Mouse (Mus musculus): ENCODE measurements around the gene Ehf. TPM values are rescaled to one million over a fixed set of nuclear protein-coding genes. Genes with fewer than 3 reads are reported as not detected.

Ehf gene
- polyA plus RNA-seq, 1 experiment from 2014 or later = not detected

DNA sequence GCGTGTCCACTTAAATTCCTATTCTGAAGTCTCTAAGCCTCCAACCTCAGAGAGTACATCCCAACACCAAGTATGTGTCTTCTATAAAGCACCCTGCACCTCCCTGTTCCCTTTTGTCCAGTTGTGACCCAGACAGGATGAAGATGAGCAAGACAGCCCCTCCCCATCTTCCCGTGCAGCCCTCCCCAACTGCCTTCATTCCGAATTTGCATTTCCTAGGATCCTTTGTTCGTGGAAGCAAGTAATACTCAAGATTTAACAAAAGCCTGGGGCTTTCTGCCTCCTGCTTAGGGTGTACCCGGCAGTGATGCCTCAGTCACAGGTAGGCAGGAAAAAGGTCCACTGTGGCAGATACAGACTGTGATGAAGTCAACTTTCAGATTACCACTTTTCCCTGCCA lies 7.6 kb upstream of the Ehf start:
- 45% methylated on average over 5 of the region's 5 CpGs for whole genome bisulfite sequencing
- no peak for DNase-seq (ENCODE audit: low spot score)

DNA sequence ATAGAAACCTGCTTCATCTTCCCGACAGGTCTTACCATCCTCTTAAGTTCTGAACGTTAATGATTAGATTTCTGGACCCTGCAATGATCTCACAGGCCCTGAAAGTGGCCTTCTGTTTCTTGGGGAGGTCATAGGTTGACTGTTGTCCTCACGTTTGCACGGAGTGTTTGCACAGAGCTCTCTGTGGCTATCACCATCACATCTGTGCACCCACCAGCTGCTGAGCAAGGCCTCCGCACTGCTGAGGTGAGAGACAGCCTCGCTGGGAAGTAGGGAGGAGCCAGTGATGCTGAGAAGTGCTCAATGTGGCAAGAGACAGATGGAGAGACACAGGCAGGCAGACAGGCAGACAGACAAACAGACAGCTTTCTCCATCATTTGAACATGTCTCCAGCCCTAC lies 3.6 kb upstream of the Ehf start:
- no peaks in the 10 kb centered on the region for H3K9me3 ChIP-seq (ENCODE audit: control insufficient read depth, low read length)
- DNase-seq (ENCODE audit: low spot score) = no peak
- no peak overlapping the region for H3K4me3 ChIP-seq (ENCODE audit: low read depth, low read length)
- H3K4me1 ChIP-seq (replicated peaks; ENCODE audit: control insufficient read depth, insufficient read depth, low read length) = no peaks in the 10 kb centered on the region
- no peak overlapping the region for H3K9ac ChIP-seq (ENCODE audit: low read depth, low read length)
- H3K27ac ChIP-seq (ENCODE audit: low read depth, low read length) = no peak overlapping the region
- WGBS = 47% methylated on average over 6 of the region's 6 CpGs
- no peaks in the 10 kb centered on the region for H3K36me3 ChIP-seq (ENCODE audit: control insufficient read depth, insufficient read depth, low read length)
- H3K4me2 ChIP-seq (replicated peaks; ENCODE audit: low read depth, low read length) = no peak overlapping the region
- ATAC-seq (ENCODE audit: low FRiP score) = no peak
- H3K27me3 ChIP-seq (ENCODE audit: control insufficient read depth, insufficient read depth, low read length) = no peaks in the 10 kb centered on the region

More for the DNA sequence above, 7.6 kb upstream of the Ehf start:
- ATAC-seq (ENCODE audit: low FRiP score) = no peak
- Histone ChIP-seq H3K27ac (ENCODE audit: low read depth, low read length) (no peak overlapping the region), H3K4me2 (replicated peaks; ENCODE audit: low read depth, low read length) (no peak overlapping the region), H3K27me3 (ENCODE audit: control insufficient read depth, insufficient read depth, low read length) (no peaks in the 10 kb centered on the region), H3K4me3 (ENCODE audit: low read depth, low read length) (no peak overlapping the region), H3K9ac (ENCODE audit: low read depth, low read length) (no peak overlapping the region), H3K4me1 (replicated peaks; ENCODE audit: control insufficient read depth, insufficient read depth, low read length) (no peaks in the 10 kb centered on the region), H3K36me3 (ENCODE audit: control insufficient read depth, insufficient read depth, low read length) (no peaks in the 10 kb centered on the region), H3K9me3 (ENCODE audit: control insufficient read depth, low read length) (no peaks in the 10 kb centered on the region)

DNA sequence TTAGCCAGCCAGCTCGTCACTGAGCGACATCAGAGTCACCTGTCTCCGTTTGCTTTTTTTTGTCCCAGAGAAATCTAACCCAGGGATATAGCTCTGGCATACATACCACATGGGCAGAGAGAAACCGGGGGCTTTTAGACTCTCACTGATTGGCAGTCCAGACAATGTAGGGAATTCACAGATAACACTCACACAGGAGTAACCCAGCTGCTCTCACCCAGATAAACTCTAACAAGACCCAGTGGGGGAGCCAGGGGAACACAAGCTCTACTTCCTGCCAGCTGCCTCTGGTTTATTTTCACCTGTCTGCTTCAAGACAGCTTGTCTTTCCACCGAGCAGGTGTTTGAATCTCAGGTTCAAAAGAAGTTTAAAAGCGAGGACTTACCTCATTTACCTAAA lies 409 bp downstream of the Ehf start:
- no peak for DNase-seq (ENCODE audit: low spot score)
- Histone ChIP-seq H3K4me3 (ENCODE audit: low read depth, low read length) (no peak overlapping the region), H3K4me2 (replicated peaks; ENCODE audit: low read depth, low read length) (no peak overlapping the region), H3K27ac (ENCODE audit: low read depth, low read length) (no peak overlapping the region), H3K9ac (ENCODE audit: low read depth, low read length) (no peak overlapping the region), H3K9me3 (ENCODE audit: control insufficient read depth, low read length) (no peaks in the 10 kb centered on the region), H3K27me3 (ENCODE audit: control insufficient read depth, insufficient read depth, low read length) (no peaks in the 10 kb centered on the region), H3K36me3 (ENCODE audit: control insufficient read depth, insufficient read depth, low read length) (no peaks in the 10 kb centered on the region), H3K4me1 (replicated peaks; ENCODE audit: control insufficient read depth, insufficient read depth, low read length) (no peaks in the 10 kb centered on the region)
- ATAC-seq (ENCODE audit: low FRiP score) = no peak
- 64% methylated on average over 6 of the region's 6 CpGs for WGBS

DNA sequence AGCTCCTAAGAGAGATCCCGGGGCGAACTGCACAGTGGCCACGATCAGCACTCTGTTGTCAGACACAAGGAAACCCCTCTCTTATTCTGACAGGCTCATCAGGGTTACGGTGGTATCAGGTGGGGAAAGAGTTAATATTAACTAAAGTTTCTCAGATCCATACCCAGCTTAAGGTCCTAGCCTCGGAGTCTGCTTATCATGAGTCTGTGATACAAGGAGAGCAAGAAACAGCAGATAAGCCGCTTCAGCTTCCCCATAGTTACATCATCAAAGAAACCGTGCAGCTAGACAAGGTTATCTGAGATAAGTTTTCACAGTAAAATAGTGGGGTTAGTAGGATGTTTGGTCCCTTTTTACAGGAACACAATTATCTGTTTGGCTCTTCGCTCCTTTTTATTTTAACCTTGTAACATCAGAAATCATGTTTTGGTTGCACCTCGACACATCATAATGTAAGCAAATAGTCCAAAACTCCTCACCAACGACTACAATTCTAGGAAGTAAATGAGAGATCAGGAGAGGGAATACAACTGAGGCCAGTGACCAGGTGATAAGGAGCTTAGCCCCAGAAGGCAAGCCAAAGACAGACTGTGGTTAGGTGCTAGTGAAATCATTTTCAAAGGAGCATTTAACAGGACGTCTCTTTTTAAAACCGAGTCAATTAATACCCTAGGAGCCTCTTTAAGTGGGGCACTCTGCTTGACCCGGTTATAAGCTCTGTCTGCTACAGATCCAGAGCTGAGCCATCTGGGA lies 4.2 kb downstream of the Ehf start:
- no peak overlapping the region for H3K27ac ChIP-seq (ENCODE audit: low read depth, low read length)
- ATAC-seq (ENCODE audit: low FRiP score) (no peak), DNase-seq (ENCODE audit: low spot score) (no peak)
- H3K9ac ChIP-seq (ENCODE audit: low read depth, low read length) = no peak overlapping the region
- no peak overlapping the region for H3K4me2 ChIP-seq (replicated peaks; ENCODE audit: low read depth, low read length)
- 83% methylated on average over 13 of the region's 13 CpGs for WGBS
- no peaks in the 10 kb centered on the region for H3K27me3 ChIP-seq (ENCODE audit: control insufficient read depth, insufficient read depth, low read length)
- no peak overlapping the region for H3K4me3 ChIP-seq (ENCODE audit: low read depth, low read length)
- no peaks in the 10 kb centered on the region for H3K4me1 ChIP-seq (replicated peaks; ENCODE audit: control insufficient read depth, insufficient read depth, low read length)
- H3K36me3 ChIP-seq (ENCODE audit: control insufficient read depth, insufficient read depth, low read length) = no peaks in the 10 kb centered on the region
- no peaks in the 10 kb centered on the region for H3K9me3 ChIP-seq (ENCODE audit: control insufficient read depth, low read length)

DNA sequence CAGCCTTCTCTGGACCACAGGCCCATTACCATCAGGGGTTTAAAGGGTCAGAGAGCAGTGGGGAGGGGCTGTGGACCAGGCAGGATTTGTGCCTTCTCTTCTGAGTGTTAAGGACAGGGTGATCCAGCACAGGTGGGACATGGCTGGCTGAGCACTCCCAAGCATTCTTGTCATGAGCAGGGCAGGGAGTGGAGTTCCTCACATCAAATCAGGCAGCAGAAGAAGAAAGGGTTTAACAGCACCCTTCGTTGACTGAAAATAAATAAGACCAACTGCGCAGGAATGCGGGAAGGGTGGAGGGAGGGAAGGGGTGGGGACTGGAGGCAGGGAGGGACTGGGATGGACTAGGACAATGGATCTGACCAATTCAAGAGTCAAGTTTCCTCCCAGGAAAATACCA lies 8.6 kb downstream of the Ehf start:
- no peak overlapping the region for H3K27ac ChIP-seq (ENCODE audit: low read depth, low read length)
- H3K9ac ChIP-seq (ENCODE audit: low read depth, low read length) = no peak overlapping the region
- H3K4me2 ChIP-seq (replicated peaks; ENCODE audit: low read depth, low read length) = no peak overlapping the region
- no peak overlapping the region for H3K4me3 ChIP-seq (ENCODE audit: low read depth, low read length)
- H3K36me3 ChIP-seq (ENCODE audit: control insufficient read depth, insufficient read depth, low read length) = no peaks in the 10 kb centered on the region
- H3K4me1 ChIP-seq (replicated peaks; ENCODE audit: control insufficient read depth, insufficient read depth, low read length) = no peaks in the 10 kb centered on the region
- WGBS = 21% methylated on average over 3 of the region's 3 CpGs
- no peak for DNase-seq (ENCODE audit: low spot score)
- no peak for ATAC-seq (ENCODE audit: low FRiP score)
- H3K27me3 ChIP-seq (ENCODE audit: control insufficient read depth, insufficient read depth, low read length) = no peaks in the 10 kb centered on the region
- H3K9me3 ChIP-seq (ENCODE audit: control insufficient read depth, low read length) = no peaks in the 10 kb centered on the region

DNA sequence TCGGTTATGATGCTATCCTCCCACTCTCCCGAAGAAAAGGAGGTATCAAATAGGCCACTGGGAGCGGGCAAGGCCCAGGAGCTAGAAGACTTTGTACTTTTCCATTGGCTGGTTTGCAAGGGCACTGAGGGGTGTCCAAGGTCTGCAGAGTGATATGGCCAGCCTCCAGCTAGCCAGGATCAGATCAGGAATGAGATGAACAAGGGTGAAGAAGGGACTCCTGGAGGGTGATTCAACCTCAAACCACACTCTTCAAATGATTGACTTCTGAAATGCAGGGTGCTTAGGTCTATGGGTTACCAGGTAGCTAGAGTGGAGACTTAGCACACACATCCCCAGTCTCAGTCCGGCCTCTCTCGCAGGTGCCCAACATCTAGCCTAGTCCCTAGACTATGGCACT lies 9.3 kb downstream of the Ehf start:
- 82% methylated on average over 5 of the region's 5 CpGs for WGBS

DNA sequence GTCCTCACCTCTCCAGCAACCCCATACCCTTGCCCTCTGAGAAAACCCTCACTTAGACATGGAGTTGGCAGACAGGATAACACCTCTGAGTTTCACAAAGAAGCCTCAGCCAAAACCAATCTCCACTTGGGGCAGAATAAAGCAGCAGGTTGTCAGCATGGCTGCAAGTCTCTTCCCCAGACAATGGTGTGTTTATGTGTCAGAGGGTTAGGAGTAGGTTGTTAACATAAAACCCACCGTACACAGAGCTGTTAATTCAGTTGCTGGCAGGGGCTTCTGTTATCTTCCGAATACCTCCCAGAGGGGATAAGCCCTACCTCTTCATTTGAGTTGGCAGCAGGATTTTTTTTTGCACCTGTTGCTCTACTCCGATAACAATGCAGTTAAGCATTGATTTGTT lies 9.9 kb downstream of the Ehf start:
- Histone ChIP-seq H3K9ac (ENCODE audit: low read depth, low read length) (no peak overlapping the region), H3K4me3 (ENCODE audit: low read depth, low read length) (no peak overlapping the region), H3K4me2 (replicated peaks; ENCODE audit: low read depth, low read length) (no peak overlapping the region), H3K36me3 (ENCODE audit: control insufficient read depth, insufficient read depth, low read length) (no peaks in the 10 kb centered on the region), H3K9me3 (ENCODE audit: control insufficient read depth, low read length) (no peaks in the 10 kb centered on the region), H3K4me1 (replicated peaks; ENCODE audit: control insufficient read depth, insufficient read depth, low read length) (no peaks in the 10 kb centered on the region), H3K27ac (ENCODE audit: low read depth, low read length) (no peak overlapping the region), H3K27me3 (ENCODE audit: control insufficient read depth, insufficient read depth, low read length) (no peaks in the 10 kb centered on the region)
- 37% methylated on average over 3 of the region's 3 CpGs for WGBS
- ATAC-seq (ENCODE audit: low FRiP score) (no peak), DNase-seq (ENCODE audit: low spot score) (no peak)

More for the DNA sequence above, 9.3 kb downstream of the Ehf start:
- Histone ChIP-seq H3K4me3 (ENCODE audit: low read depth, low read length) (no peak overlapping the region), H3K4me2 (replicated peaks; ENCODE audit: low read depth, low read length) (no peak overlapping the region), H3K9me3 (ENCODE audit: control insufficient read depth, low read length) (no peaks in the 10 kb centered on the region), H3K36me3 (ENCODE audit: control insufficient read depth, insufficient read depth, low read length) (no peaks in the 10 kb centered on the region), H3K27me3 (ENCODE audit: control insufficient read depth, insufficient read depth, low read length) (no peaks in the 10 kb centered on the region), H3K4me1 (replicated peaks; ENCODE audit: control insufficient read depth, insufficient read depth, low read length) (no peaks in the 10 kb centered on the region), H3K27ac (ENCODE audit: low read depth, low read length) (no peak overlapping the region), H3K9ac (ENCODE audit: low read depth, low read length) (no peak overlapping the region)
- no peak for DNase-seq (ENCODE audit: low spot score)
- no peak for ATAC-seq (ENCODE audit: low FRiP score)

DNA sequence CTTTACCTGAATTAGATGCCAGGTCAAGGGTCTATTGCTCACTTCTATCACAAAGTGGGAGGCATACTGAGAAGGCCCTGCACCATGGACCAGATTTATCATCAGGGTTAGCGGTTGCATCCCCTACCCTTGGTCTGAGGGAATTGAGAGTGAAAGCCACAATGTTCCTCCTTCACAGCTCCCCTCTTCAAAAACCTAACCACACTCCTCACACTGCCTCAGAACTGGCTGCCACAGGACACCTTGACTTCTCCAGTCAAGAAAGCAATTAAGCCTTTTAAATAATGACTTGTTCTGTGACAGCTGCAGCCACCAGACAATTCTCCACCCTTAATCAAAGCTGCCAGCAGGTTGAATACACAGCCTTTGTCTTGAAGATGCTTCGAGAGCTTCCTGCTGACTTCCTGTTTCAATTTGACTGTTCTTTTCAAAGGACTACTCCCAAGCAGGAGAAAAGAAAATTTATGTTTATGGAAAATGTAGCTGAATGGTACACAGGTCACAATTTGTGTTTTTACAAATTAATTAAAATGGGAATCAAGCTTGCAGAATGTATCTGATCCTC lies 12.3 kb downstream of the Ehf start:
- no peaks in the 10 kb centered on the region for H3K9me3 ChIP-seq (ENCODE audit: control insufficient read depth, low read length)
- H3K36me3 ChIP-seq (ENCODE audit: control insufficient read depth, insufficient read depth, low read length) = no peaks in the 10 kb centered on the region
- H3K4me2 ChIP-seq (replicated peaks; ENCODE audit: low read depth, low read length) = no peak overlapping the region
- DNase-seq (ENCODE audit: low spot score) = no peak
- H3K9ac ChIP-seq (ENCODE audit: low read depth, low read length) = no peak overlapping the region
- H3K4me3 ChIP-seq (ENCODE audit: low read depth, low read length) = no peak overlapping the region
- 37% methylated on average over 2 of the region's 2 CpGs for WGBS
- no peaks in the 10 kb centered on the region for H3K27me3 ChIP-seq (ENCODE audit: control insufficient read depth, insufficient read depth, low read length)
- ATAC-seq (ENCODE audit: low FRiP score) = no peak
- H3K27ac ChIP-seq (ENCODE audit: low read depth, low read length) = no peak overlapping the region
- no peaks in the 10 kb centered on the region for H3K4me1 ChIP-seq (replicated peaks; ENCODE audit: control insufficient read depth, insufficient read depth, low read length)

DNA sequence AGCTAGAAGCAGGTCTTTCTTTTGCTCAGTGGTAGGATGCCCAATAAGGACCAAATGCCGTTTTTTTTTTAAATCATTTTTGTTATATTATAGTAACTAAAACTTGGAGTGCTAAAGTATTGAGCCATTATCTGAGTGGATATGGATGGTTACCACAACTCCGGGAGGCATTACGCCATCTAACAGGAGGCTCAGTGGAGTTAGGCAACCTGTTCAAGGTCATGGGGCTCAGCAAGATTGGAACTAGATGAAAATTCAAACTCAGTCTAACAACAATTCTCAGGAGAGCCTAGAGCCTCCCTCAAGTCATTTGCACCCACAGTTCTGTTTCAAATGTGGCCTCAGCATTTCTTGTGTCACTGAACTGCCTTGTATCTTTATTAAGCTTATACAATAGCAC lies 12.9 kb downstream of the Ehf start:
- Histone ChIP-seq H3K9ac (ENCODE audit: low read depth, low read length) (no peak overlapping the region), H3K4me1 (replicated peaks; ENCODE audit: control insufficient read depth, insufficient read depth, low read length) (no peaks in the 10 kb centered on the region), H3K4me2 (replicated peaks; ENCODE audit: low read depth, low read length) (no peak overlapping the region), H3K27me3 (ENCODE audit: control insufficient read depth, insufficient read depth, low read length) (no peaks in the 10 kb centered on the region), H3K9me3 (ENCODE audit: control insufficient read depth, low read length) (no peaks in the 10 kb centered on the region), H3K27ac (ENCODE audit: low read depth, low read length) (no peak overlapping the region), H3K36me3 (ENCODE audit: control insufficient read depth, insufficient read depth, low read length) (no peaks in the 10 kb centered on the region), H3K4me3 (ENCODE audit: low read depth, low read length) (no peak overlapping the region)
- no peak for DNase-seq (ENCODE audit: low spot score)
- WGBS = 91% methylated on average over 3 of the region's 3 CpGs
- ATAC-seq (ENCODE audit: low FRiP score) = no peak

Data from hindbrain, embryonic 11.5 days (tissue).